Mouse (Mus musculus): ENCODE data around the gene Vps9d1. TPM values are rescaled to one million over a fixed set of nuclear protein-coding genes. Genes with fewer than 3 reads are reported as not detected.
"Not testable (repeated sequence)": the region's sequence is repeated elsewhere in the genome, so short reads cannot be mapped to it uniquely, and the experiment has no call there.

Gene Vps9d1
- polyA plus RNA-seq, 1 experiment from 2014 or later: 39.3 TPM

GRCm38 (mm10) chr8:123203571-123203970, 50.6 kb downstream of the Vps9d1 start:
- Histone ChIP-seq H3K27ac (replicated peaks) (no peak overlapping the region), H3K27me3 (0 out of 2 replicates have a peak, but pooled peaks cover 4% of the 10 kb centered on the region), H3K4me2 (replicated peaks) (no peak overlapping the region), H3K36me3 (peaks cover 38% of the 10 kb centered on the region), H3K9me3 (no peaks in the 10 kb centered on the region), H3K4me3 (no peak overlapping the region), H3K9ac (replicated peaks) (no peak overlapping the region), H3K4me1 (no peaks in the 10 kb centered on the region)
- 85% methylated on average over 3 of the region's 3 CpGs for WGBS
- no peak for ATAC-seq (ENCODE audit: low FRiP score, low read depth)

- 33% methylated on average over 5 of the region's 5 CpGs for WGBS
- ATAC-seq (ENCODE audit: low FRiP score, low read depth): no peak
- Histone ChIP-seq H3K9ac (replicated peaks) (no peak overlapping the region), H3K27me3 (0 out of 2 replicates have a peak, but pooled peaks cover 4% of the 10 kb centered on the region), H3K36me3 (peaks cover 25% of the 10 kb centered on the region), H3K27ac (replicated peaks) (no peak overlapping the region), H3K4me2 (replicated peaks) (no peak overlapping the region), H3K9me3 (no peaks in the 10 kb centered on the region), H3K4me1 (no peaks in the 10 kb centered on the region), H3K4me3 (no peak overlapping the region)
Observed at GRCm38 (mm10) chr8:123202288-123202687, 51.9 kb downstream of the Vps9d1 start.

- no peak overlapping the region for H3K4me3 ChIP-seq
- no peak for ATAC-seq (ENCODE audit: low FRiP score, low read depth)
- 75% methylated on average over 14 of the region's 14 CpGs for WGBS
- no peaks in the 10 kb centered on the region for H3K4me1 ChIP-seq
- no peaks in the 10 kb centered on the region for H3K9me3 ChIP-seq
- 0 out of 2 replicates have a peak, but pooled peaks cover 4% of the 10 kb centered on the region for H3K27me3 ChIP-seq
- peaks cover 4% of the 10 kb centered on the region; the same call in 1 of the 2 replicates for H3K36me3 ChIP-seq
- no peak overlapping the region for H3K9ac ChIP-seq (replicated peaks)
- H3K27ac ChIP-seq (replicated peaks): no peak overlapping the region
- H3K4me2 ChIP-seq (replicated peaks): no peak overlapping the region
Observed at GRCm38 (mm10) chr8:123199864-123200263, 54.3 kb downstream of the Vps9d1 start.

- 80% methylated on average over 5 of the region's 5 CpGs for WGBS
- ATAC-seq (ENCODE audit: low FRiP score, low read depth); H3K27me3 ChIP-seq: not testable (repeated sequence)
Observed at GRCm38 (mm10) chr8:123197016-123197415, 57.1 kb downstream of the Vps9d1 start.

GRCm38 (mm10) chr8:123193771-123194170, 60.4 kb downstream of the Vps9d1 start:
- 0 out of 2 replicates have a peak, but pooled peaks cover 2% of the 10 kb centered on the region for H3K4me1 ChIP-seq
- H3K27me3 ChIP-seq: no peaks in the 10 kb centered on the region; the same call in 1 of the 2 replicates
- H3K36me3 ChIP-seq: no peaks in the 10 kb centered on the region
- H3K4me2 ChIP-seq (replicated peaks): no peak overlapping the region
- 90% methylated on average over 9 of the region's 9 CpGs for WGBS
- H3K9me3 ChIP-seq: no peaks in the 10 kb centered on the region
- no peak for ATAC-seq (ENCODE audit: low FRiP score, low read depth)
- H3K9ac ChIP-seq (replicated peaks): no peak overlapping the region
- no peak overlapping the region for H3K27ac ChIP-seq (replicated peaks)
- H3K4me3 ChIP-seq: no peak overlapping the region

More at GRCm38 (mm10) chr8:123197016-123197415, 57.1 kb downstream of the Vps9d1 start:
- H3K4me2 ChIP-seq (replicated peaks); H3K27ac ChIP-seq (replicated peaks); H3K4me3 ChIP-seq; H3K9me3 ChIP-seq; H3K4me1 ChIP-seq; H3K36me3 ChIP-seq; H3K9ac ChIP-seq (replicated peaks): not testable (repeated sequence)

Other genes starting within 250 kb of the Vps9d1 start
- gene Ankrd11, start 212.1 kb downstream of the Vps9d1 start, polyA plus RNA-seq (2016; fragmentation: Nextera tagmentation; extraction: Ambion mirVana): 64.9 and 66.5 TPM in 2 replicates
- 58.7 and 67.9 TPM in 2 replicates for gene Spg7, start 191.4 kb downstream of the Vps9d1 start, polyA plus RNA-seq (2016; fragmentation: Nextera tagmentation; extraction: Ambion mirVana)
- gene Rpl13, start 152.0 kb downstream of the Vps9d1 start, polyA plus RNA-seq (2016; fragmentation: Nextera tagmentation; extraction: Ambion mirVana): 1,023 and 1,075 TPM in 2 replicates
- 0.45 and 0.60 TPM in 2 replicates for gene Cpne7, start 137.0 kb downstream of the Vps9d1 start, polyA plus RNA-seq (2016; fragmentation: Nextera tagmentation; extraction: Ambion mirVana)
- 2.3 and 2.6 TPM in 2 replicates for gene Sult5a1, start 96.0 kb downstream of the Vps9d1 start, polyA plus RNA-seq (2016; fragmentation: Nextera tagmentation; extraction: Ambion mirVana)
- 0.56 TPM in 2 replicates for gene Dpep1, start 68.1 kb downstream of the Vps9d1 start, polyA plus RNA-seq (2016; fragmentation: Nextera tagmentation; extraction: Ambion mirVana)
- 158 and 171 TPM in 2 replicates for gene Chmp1a, start 41.6 kb downstream of the Vps9d1 start, polyA plus RNA-seq (2016; fragmentation: Nextera tagmentation; extraction: Ambion mirVana)
- gene Spata33, start 41.5 kb downstream of the Vps9d1 start, polyA plus RNA-seq (2016; fragmentation: Nextera tagmentation; extraction: Ambion mirVana): 5.9 and 6.5 TPM in 2 replicates
- 34.1 and 35.6 TPM in 2 replicates for gene Cdk10, start 29.5 kb downstream of the Vps9d1 start, polyA plus RNA-seq (2016; fragmentation: Nextera tagmentation; extraction: Ambion mirVana)
- 2.4 and 2.8 TPM in 2 replicates for gene Spata2l, start 18.1 kb downstream of the Vps9d1 start, polyA plus RNA-seq (2016; fragmentation: Nextera tagmentation; extraction: Ambion mirVana)
- gene Zfp276, start 153 bp downstream of the Vps9d1 start, polyA plus RNA-seq (2016; fragmentation: Nextera tagmentation; extraction: Ambion mirVana): 28.2 and 29.3 TPM in 2 replicates
- gene Fanca, start 64.2 kb upstream of the Vps9d1 start, polyA plus RNA-seq (2016; fragmentation: Nextera tagmentation; extraction: Ambion mirVana): 29.6 and 31.6 TPM in 2 replicates
- 27.7 and 28.6 TPM in 2 replicates for gene Spire2, start 78.4 kb upstream of the Vps9d1 start, polyA plus RNA-seq (2016; fragmentation: Nextera tagmentation; extraction: Ambion mirVana)
- gene Tcf25, start 119.4 kb upstream of the Vps9d1 start, polyA plus RNA-seq (2016; fragmentation: Nextera tagmentation; extraction: Ambion mirVana): 202 and 232 TPM in 2 replicates
- gene Mc1r, start 152.8 kb upstream of the Vps9d1 start, polyA plus RNA-seq (2016; fragmentation: Nextera tagmentation; extraction: Ambion mirVana): 0.09 and 0.24 TPM in 2 replicates
- gene Tubb3, start 157.1 kb upstream of the Vps9d1 start, polyA plus RNA-seq (2016; fragmentation: Nextera tagmentation; extraction: Ambion mirVana): 1,098 and 1,155 TPM in 2 replicates
- gene Def8, start 169.2 kb upstream of the Vps9d1 start, polyA plus RNA-seq (2016; fragmentation: Nextera tagmentation; extraction: Ambion mirVana): 37.3 and 44.0 TPM in 2 replicates
- 63.0 and 72.2 TPM in 2 replicates for gene Afg3l1, start 223.6 kb upstream of the Vps9d1 start, polyA plus RNA-seq (2016; fragmentation: Nextera tagmentation; extraction: Ambion mirVana)

Data from midbrain, embryonic 12.5 days (tissue).